Mouse (Mus musculus) midbrain, embryonic 11.5 days (tissue): Measurements from ENCODE around the gene Camk1d. TPM values are rescaled to one million over a fixed set of nuclear protein-coding genes. Genes with fewer than 3 reads are reported as not detected.
"Not testable (repeated sequence)": the region's sequence is repeated elsewhere in the genome, so short reads cannot be mapped to it uniquely, and the experiment has no call there.

Source experiments
- ATAC-seq: fragments of 200-750 bp; cut with Nextera tagmentation; 2 replicates; pipeline ENCODE4 v1.8.0; 2017; ENCODE audit warnings: moderate TSS enrichment, moderate library complexity; ENCODE audit not compliant: low FRiP score
- DNase-seq: peaks from one replicate; pipeline ENCODE4 v3.0.0; 2015; ENCODE audit warnings: low spot score; ENCODE audit errors: missing footprints
- H3K27ac ChIP-seq: fragments of 300-500 bp; sonication (generic); 2 replicates; pipeline ENCODE4 v1.5.1; 2014; ENCODE audit warnings: low read depth, low read length
- H3K27me3 ChIP-seq: fragments of 300-500 bp; sonication (generic); 2 replicates; pipeline ENCODE4 v1.6.1; 2014; ENCODE audit warnings: mild to moderate bottlenecking, low read length, moderate library complexity, mixed read lengths; ENCODE audit not compliant: control insufficient read depth, insufficient read depth
- H3K36me3 ChIP-seq: fragments of 300-500 bp; sonication (generic); 2 replicates; pipeline ENCODE4 v1.6.1; 2014; ENCODE audit warnings: mild to moderate bottlenecking, low read length, moderate library complexity, mixed read lengths; ENCODE audit not compliant: control insufficient read depth, insufficient read depth
- H3K4me1 ChIP-seq: fragments of 300-500 bp; sonication (generic); 2 replicates; pipeline ENCODE4 v1.6.1; 2014; ENCODE audit warnings: low read length; ENCODE audit not compliant: control insufficient read depth, insufficient read depth
- H3K4me2 ChIP-seq: fragments of 300-500 bp; sonication (generic); 2 replicates; pipeline ENCODE4 v1.6.1; 2014; ENCODE audit warnings: mild to moderate bottlenecking, moderate library complexity
- H3K4me3 ChIP-seq: fragments of 300-500 bp; sonication (generic); 2 replicates; pipeline ENCODE4 v1.5.1; 2014; ENCODE audit warnings: low read depth, low read length
- H3K9ac ChIP-seq: fragments of 300-500 bp; sonication (generic); 2 replicates; pipeline ENCODE4 v1.6.1; 2014; ENCODE audit warnings: low read length
- H3K9me3 ChIP-seq: fragments of 300-500 bp; sonication (generic); 2 replicates; pipeline ENCODE4 v1.6.1; 2016; ENCODE audit warnings: low read length; ENCODE audit not compliant: control insufficient read depth
- WGBS: fragments of 180-500 bp; shearing (Covaris S2); extraction: QIAGEN DNeasy Blood & Tissue Kit; methylation state at CpG from one replicate; pipeline ENCODE4 v1.1.7; 2014; 5-methylcytosine and 5-hydroxymethylcytosine counted together
- polyA plus RNA-seq: library from polyadenylated mRNA; unstranded; fragments of >200 nt; fragmentation: Nextera tagmentation; extraction: Ambion mirVana; gene quantifications from 2 replicates; pipeline ENCODE4 v1.2.1, GENCODE M21; 2014

The Camk1d gene
- polyA plus RNA-seq, 1 experiment from 2014 or later, result 2.0 TPM

DNA sequence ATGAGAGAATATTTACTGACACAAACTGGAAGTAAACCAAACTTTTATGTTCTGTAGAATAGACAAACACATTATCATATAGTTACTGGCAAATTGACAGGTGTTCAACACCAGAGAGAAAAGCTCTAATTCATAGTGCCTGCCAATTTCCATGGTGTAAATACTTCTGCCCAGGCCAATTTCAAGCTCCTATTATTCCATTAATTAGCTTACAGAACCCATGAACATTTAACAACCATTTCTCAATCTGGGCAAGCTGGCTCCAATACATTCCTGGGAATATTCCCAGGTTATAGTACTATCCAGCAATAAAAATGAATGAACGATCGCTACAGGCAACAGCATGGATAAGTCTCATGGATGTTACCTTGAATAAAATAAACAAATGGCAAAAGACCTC is 452.0 kb downstream of the Camk1d start:
- H3K9ac ChIP-seq, result no peak overlapping the region
- H3K4me1 ChIP-seq, result no peaks in the 10 kb centered on the region

GRCm38 (mm10) chr2:5258250-5258649 is 456.1 kb downstream of the Camk1d start:
- Histone ChIP-seq H3K4me1 (no peaks in the 10 kb centered on the region), H3K9me3 (no peaks in the 10 kb centered on the region), H3K9ac (no peak overlapping the region), H3K36me3 (no peaks in the 10 kb centered on the region), H3K27me3 (no peaks in the 10 kb centered on the region), H3K4me3 (no peak overlapping the region), H3K4me2 (no peak overlapping the region), H3K27ac (no peak overlapping the region)
- 84% methylated on average over 3 of the region's 3 CpGs for whole genome bisulfite sequencing
- ATAC-seq, result no peak
- DNase-seq, result no peak

More for the DNA sequence above, 452.0 kb downstream of the Camk1d start:
- WGBS, result 96% methylated on average over 2 of the region's 2 CpGs
- Histone ChIP-seq H3K27me3 (no peaks in the 10 kb centered on the region), H3K27ac (no peak overlapping the region), H3K36me3 (no peaks in the 10 kb centered on the region), H3K4me3 (no peak overlapping the region), H3K4me2 (no peak overlapping the region), H3K9me3 (no peaks in the 10 kb centered on the region)
- ATAC-seq (no peak), DNase-seq (no peak)

GRCm38 (mm10) chr2:5249969-5250368 is 464.3 kb downstream of the Camk1d start:
- Histone ChIP-seq H3K4me2 (no peak overlapping the region), H3K4me3 (no peak overlapping the region), H3K27me3 (no peaks in the 10 kb centered on the region), H3K9ac (no peak overlapping the region), H3K36me3 (no peaks in the 10 kb centered on the region), H3K4me1 (no peaks in the 10 kb centered on the region), H3K9me3 (no peaks in the 10 kb centered on the region), H3K27ac (no peak overlapping the region)
- DNase-seq (no peak), ATAC-seq (no peak)
- 80% methylated on average over 12 of the region's 12 CpGs for WGBS

DNA sequence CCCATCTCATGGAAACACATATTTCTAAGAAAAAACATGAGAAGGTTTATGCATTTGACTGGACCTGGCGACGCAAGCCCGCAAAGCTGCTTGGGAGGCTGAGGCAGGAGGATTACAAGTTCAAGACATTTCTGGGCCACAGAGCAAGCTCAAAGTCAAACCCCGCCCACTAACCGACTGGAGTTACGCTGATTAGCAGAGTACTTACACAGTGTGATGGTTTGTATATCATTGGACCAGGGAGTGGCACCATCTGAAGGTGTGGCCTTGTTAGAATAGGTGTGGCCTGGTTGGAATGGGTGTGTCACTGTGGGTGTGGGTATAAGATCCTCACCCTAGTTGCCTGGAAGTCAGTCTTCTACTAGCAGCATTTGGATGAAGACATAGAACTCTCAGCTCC is 465.1 kb downstream of the Camk1d start:
- not testable (repeated sequence) for H3K4me3 ChIP-seq, ATAC-seq, H3K9me3 ChIP-seq, DNase-seq, H3K27me3 ChIP-seq, H3K4me2 ChIP-seq, H3K27ac ChIP-seq, H3K9ac ChIP-seq, H3K36me3 ChIP-seq, H3K4me1 ChIP-seq
- 93% methylated on average over 6 of the region's 6 CpGs for WGBS

Other genes starting within 250 kb of the Camk1d start
- 89.7 and 95.4 TPM in 2 replicates for gene Nudt5, start 130.5 kb upstream of the Camk1d start, polyA plus RNA-seq
- 287 and 341 TPM in 2 replicates for gene Cdc123, start 130.6 kb upstream of the Camk1d start, polyA plus RNA-seq
- 2.2 and 2.5 TPM in 2 replicates for gene Gm13199, start 148.4 kb upstream of the Camk1d start, polyA plus RNA-seq
- 74.7 and 85.6 TPM in 2 replicates for gene Sec61a2, start 180.9 kb upstream of the Camk1d start, polyA plus RNA-seq
- gene Dhtkd1, start 228.3 kb upstream of the Camk1d start, polyA plus RNA-seq, result 1.4 and 3.7 TPM in 2 replicates
- 13.2 and 14.0 TPM in 2 replicates for gene Upf2, start 237.0 kb upstream of the Camk1d start, polyA plus RNA-seq